Mouse (Mus musculus): ENCODE data around the gene Mrps18b. TPM values are rescaled to one million over a fixed set of nuclear protein-coding genes. Genes with fewer than 3 reads are reported as not detected.

The Mrps18b gene
- polyA plus RNA-seq (2017; shearing (Covaris generic)) = 80.8 TPM

GRCm38 (mm10) chr17:35916297-35917142, at the start of gene Mrps18b, which contains the start of gene Ppp1r10:
Gene Mrps18b, minus strand, starts transcription at chr17:35916389.
Gene Ppp1r10, plus strand, starts transcription at chr17:35916434.

GRCm38 (mm10) chr17:35909919-35910369, 6.2 kb downstream of the Mrps18b start, which contains the start of gene Atat1:
Gene Atat1, minus strand, starts transcription at chr17:35910075.

GRCm38 (mm10) chr17:35896781-35897643, 19.2 kb downstream of the Mrps18b start, which contains the start of gene 2310061I04Rik:
Gene 2310061I04Rik, minus strand, starts transcription at chr17:35897431.

GRCm38 (mm10) chr17:35879245-35880057, 36.7 kb downstream of the Mrps18b start, which contains the start of gene Dhx16:
Gene Dhx16, plus strand, starts transcription at chr17:35879819.

GRCm38 (mm10) chr17:35865481-35866280, 50.5 kb downstream of the Mrps18b start, which contains the start of gene Ppp1r18:
Gene Ppp1r18, plus strand, starts transcription at chr17:35865593.

GRCm38 (mm10) chr17:35861198-35861857, 54.9 kb downstream of the Mrps18b start, which contains the start of gene Nrm:
Gene Nrm, plus strand, starts transcription at chr17:35861318.

Other genes starting within 250 kb of the Mrps18b start
- 36.5 TPM for gene Vars2, start 248.8 kb downstream of the Mrps18b start, polyA plus RNA-seq (2017; shearing (Covaris generic))
- gene Gtf2h4, start 242.7 kb downstream of the Mrps18b start, polyA plus RNA-seq (2017; shearing (Covaris generic)) = 31.0 TPM
- gene Ddr1, start 211.8 kb downstream of the Mrps18b start, polyA plus RNA-seq (2017; shearing (Covaris generic)) = 6.1 TPM
- 0.53 TPM for gene Ier3, start 94.7 kb downstream of the Mrps18b start, polyA plus RNA-seq (2017; shearing (Covaris generic))
- gene Flot1, start 93.2 kb downstream of the Mrps18b start, polyA plus RNA-seq (2017; shearing (Covaris generic)) = 52.9 TPM
- 111 TPM for gene Tubb5, start 78.1 kb downstream of the Mrps18b start, polyA plus RNA-seq (2017; shearing (Covaris generic))
- 12.9 TPM for gene Mdc1, start 74.9 kb downstream of the Mrps18b start, polyA plus RNA-seq (2017; shearing (Covaris generic))
- gene Nrm, start 55.1 kb downstream of the Mrps18b start, polyA plus RNA-seq (2017; shearing (Covaris generic)) = 27.5 TPM
- gene Ppp1r18, start 50.8 kb downstream of the Mrps18b start, polyA plus RNA-seq (2017; shearing (Covaris generic)) = 592 TPM
- gene Dhx16, start 36.6 kb downstream of the Mrps18b start, polyA plus RNA-seq (2017; shearing (Covaris generic)) = 62.8 TPM
- 41.8 TPM for gene 2310061I04Rik, start 19.0 kb downstream of the Mrps18b start, polyA plus RNA-seq (2017; shearing (Covaris generic))
- gene Atat1, start 6.3 kb downstream of the Mrps18b start, polyA plus RNA-seq (2017; shearing (Covaris generic)) = 19.2 TPM
- gene Ppp1r10, start within 50 bp of the Mrps18b start, polyA plus RNA-seq (2017; shearing (Covaris generic)) = 56.7 TPM
- gene Abcf1, start 53.4 kb upstream of the Mrps18b start, polyA plus RNA-seq (2017; shearing (Covaris generic)) = 145 TPM
- 70.7 TPM for gene Gnl1, start 63.5 kb upstream of the Mrps18b start, polyA plus RNA-seq (2017; shearing (Covaris generic))
- 38.7 TPM for gene Prr3, start 63.8 kb upstream of the Mrps18b start, polyA plus RNA-seq (2017; shearing (Covaris generic))
- gene H2-T24, start 104.2 kb upstream of the Mrps18b start, polyA plus RNA-seq (2017; shearing (Covaris generic)) = 34.1 TPM
- 666 TPM for gene H2-T23, start 116.5 kb upstream of the Mrps18b start, polyA plus RNA-seq (2017; shearing (Covaris generic))
- gene H2-T22, start 126.4 kb upstream of the Mrps18b start, polyA plus RNA-seq (2017; shearing (Covaris generic)) = 225 TPM
- gene Gm6034, start 126.6 kb upstream of the Mrps18b start, polyA plus RNA-seq (2017; shearing (Covaris generic)) = 0.13 TPM
- not detected for gene Gm11127, start 142.0 kb upstream of the Mrps18b start, polyA plus RNA-seq (2017; shearing (Covaris generic))
- 0.91 TPM for gene Gm19684, start 205.3 kb upstream of the Mrps18b start, polyA plus RNA-seq (2017; shearing (Covaris generic))
- gene Gm7030, start 213.0 kb upstream of the Mrps18b start, polyA plus RNA-seq (2017; shearing (Covaris generic)) = 0.26 TPM

All from CD4-positive, CD25-positive, alpha-beta regulatory T cell (primary cell).